Mouse (Mus musculus) skeletal muscle tissue, adult 2 months (tissue): ENCODE measurements around the gene Olfr645.

Experiments used
- DNase-seq: peaks from one replicate; pipeline ENCODE4 v3.0.0-alpha.2; 2012; ENCODE audit warnings: low read depth, low spot score

Olfr645 gene

DNA sequence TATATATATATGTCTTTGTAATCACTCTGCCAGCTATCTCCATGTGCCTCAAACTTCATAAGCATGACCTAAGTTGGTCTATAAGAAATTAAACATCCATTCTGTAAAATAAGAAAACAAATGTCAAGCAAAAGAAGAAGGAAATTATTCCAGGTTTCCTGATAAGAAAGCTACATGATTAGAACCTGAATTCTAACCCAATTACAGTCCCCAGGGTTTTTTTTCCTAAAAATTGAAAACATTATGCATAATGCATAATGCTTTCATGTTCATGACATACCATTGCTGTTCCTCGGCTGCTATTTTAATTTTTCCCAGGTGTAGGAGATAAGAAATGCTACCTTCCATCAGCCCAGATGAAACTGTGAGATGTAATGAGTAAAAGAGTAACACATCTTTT lies at the start of gene Olfr645:
Gene Olfr645 (minus strand): TSS at position 101 of the 400 bp plus-strand sequence.
- DNase-seq, result no peak

GRCm38 (mm10) chr7:104129726-104130125 lies 44.5 kb upstream of the Olfr645 start, which contains the start of gene Ubqln5:
Gene Ubqln5 (minus strand): TSS chr7:104129826.
- no peak for DNase-seq

DNA sequence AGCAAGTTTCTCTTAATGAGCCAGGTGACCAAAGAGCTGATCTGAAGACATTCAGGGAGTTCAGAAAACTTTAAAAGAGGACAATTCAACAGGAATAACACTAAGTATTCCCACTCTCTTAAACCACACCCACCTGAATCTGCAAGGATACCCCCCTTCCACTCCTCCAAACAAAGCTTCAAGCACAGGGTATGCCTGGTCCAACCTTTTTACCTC lies 19.4 kb upstream of the Olfr645 start, which contains the start of gene Olfr646:
Gene Olfr646 (plus strand): TSS at position 117 of the 216 bp plus-strand sequence.
- DNase-seq, result no peak

GRCm38 (mm10) chr7:104103913-104104756 lies 18.9 kb upstream of the Olfr645 start:
- DNase-seq, result no peak

- no peak for DNase-seq
Measured at GRCm38 (mm10) chr7:104071769-104072168, 13.5 kb downstream of the Olfr645 start, which contains the start of gene Olfr644. Gene Olfr644 (minus strand): TSS chr7:104071869.

DNA sequence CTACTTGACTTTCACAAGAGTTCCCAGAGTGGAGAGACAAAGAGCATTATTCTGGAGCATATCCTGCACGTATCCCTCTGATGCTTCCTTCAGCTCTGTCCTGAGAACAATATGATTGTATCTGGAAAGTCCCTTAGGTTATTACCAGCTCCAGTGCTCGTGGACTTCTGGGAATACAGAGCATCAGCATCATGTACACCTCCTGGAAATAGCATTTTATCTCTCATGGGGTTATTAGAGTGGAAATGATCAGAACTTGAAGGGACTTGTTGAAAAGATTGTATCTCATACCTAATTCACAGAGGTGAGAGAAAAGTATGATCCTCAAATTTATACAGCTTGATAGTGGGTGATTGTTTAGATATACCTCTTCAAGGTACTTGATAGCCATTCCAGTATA lies 23.9 kb downstream of the Olfr645 start, which contains the start of gene 4930516K23Rik:
Gene 4930516K23Rik (minus strand): TSS at position 101 of the 400 bp plus-strand sequence.
- DNase-seq, result no peak

GRCm38 (mm10) chr7:104059215-104059614 lies 26.1 kb downstream of the Olfr645 start:
- no peak for DNase-seq

GRCm38 (mm10) chr7:104052566-104052965 lies 32.7 kb downstream of the Olfr645 start, which contains the start of gene Olfr642:
Gene Olfr642 (minus strand): TSS chr7:104052666.
- no peak for DNase-seq

GRCm38 (mm10) chr7:104050745-104051144 lies 34.5 kb downstream of the Olfr645 start:
- no peak for DNase-seq

DNA sequence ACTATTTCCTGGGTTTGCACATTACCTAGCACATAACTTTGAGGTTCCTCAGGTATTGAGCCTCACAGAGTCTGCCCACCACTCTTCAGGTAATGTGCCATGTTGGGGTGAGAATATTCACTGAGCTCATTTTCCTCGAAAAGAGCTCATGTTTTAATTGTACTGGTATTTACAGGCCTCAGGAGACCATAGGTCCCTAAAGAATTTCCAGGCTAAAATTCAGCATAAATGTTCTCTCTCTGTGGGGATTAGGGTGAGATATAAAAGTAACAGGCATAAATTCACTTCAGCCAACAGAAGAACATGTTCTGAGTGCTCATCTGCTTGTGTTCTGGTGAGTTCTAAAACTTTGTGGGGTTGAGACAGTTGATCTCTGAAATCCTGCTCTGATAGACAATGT lies 50.1 kb downstream of the Olfr645 start, which contains the start of gene Olfr641:
Gene Olfr641 (plus strand): TSS at position 301 of the 400 bp plus-strand sequence.
- no peak for DNase-seq
